Mouse (Mus musculus) heart, adult 11 months (tissue): ENCODE measurements around the gene Olfr1252.

Experiments
- DNase-seq: peaks from one replicate; pipeline ENCODE4 v3.0.0; 2022

Gene Olfr1252

DNA sequence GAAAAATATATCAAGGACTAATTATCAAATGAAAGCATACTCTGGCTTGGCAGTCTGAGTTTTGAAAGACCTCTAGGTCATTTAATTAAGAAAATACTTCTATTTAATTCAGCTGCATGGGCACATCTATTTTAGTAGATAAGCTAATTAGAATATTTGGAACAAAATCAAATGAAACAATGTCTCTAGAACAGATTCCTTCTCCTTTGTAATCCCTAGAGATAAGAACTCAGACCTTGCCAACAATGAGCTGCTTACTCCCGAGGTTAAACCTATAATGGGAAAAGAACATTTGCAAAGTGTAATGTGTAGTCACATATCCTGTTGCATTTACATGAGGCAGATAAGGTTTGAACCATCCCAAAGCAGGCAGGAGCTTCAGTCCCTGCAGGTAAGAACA, at the start of gene Olfr1252:
TSS of gene Olfr1252 (minus strand) at position 101 of the 400 bp plus-strand sequence.
- DNase-seq: no peak

DNA sequence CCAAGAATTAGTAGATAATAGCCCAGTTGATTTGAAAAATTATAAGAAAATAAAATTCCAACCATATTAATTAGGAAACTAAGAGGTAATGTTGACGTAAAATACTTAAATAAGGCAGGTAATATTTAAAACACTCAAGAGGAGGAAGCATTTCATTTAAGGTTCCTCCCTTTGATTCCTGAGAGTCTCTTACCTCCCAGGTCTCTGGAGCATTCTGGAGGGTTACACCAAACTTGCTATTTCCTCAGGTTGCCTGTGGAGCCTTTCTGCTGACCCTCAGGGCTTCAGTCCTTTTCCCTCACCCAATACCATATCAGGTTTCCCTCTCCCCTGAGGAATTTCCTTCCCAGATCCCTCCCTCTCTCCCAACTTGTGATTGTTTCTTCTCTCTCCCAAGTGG, 32.2 kb upstream of the Olfr1252 start, which contains the start of gene Olfr1253:
TSS of gene Olfr1253 (minus strand) at position 101 of the 400 bp plus-strand sequence.
- no peak for DNase-seq

DNA sequence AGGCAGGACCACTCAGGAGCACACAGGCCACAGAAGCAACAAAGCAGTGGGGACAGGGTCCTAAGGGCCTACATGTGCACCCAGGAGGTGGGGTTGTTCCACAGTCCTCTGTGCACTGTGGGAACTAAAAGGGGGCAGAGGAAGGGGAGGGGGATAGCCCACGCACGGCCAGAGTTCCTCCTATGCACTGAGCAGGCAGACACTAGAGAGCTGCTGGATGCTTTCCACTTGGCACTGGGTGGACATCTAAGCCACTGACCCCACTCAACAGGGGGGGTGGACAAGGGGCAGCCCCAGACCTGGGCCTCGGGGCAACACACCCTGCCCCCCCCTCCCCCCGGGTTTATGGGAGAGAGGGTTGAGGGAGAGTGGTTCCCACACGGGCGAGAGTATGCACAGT, 32.8 kb downstream of the Olfr1252 start:
- peak; percentile 80 for DNase-seq

DNA sequence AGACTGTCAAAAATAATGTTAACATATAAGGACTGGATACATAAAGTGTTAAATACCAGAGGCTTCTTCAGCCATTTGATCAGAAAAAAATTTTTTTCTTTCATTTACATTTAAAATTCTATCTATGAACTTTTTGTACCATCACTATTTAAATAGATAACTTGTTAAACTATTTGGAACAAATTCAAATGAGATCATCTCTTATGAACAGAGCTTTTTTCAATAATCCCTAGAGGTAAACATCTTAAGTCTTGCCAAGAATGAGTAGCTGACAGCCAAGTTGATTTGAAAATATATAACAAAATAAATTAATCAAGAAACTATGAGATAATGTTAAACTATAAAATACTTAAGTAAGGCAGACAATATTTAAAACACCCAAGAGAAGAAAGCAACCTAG, 53.0 kb downstream of the Olfr1252 start, which contains the start of gene Olfr1251:
TSS of gene Olfr1251 (minus strand) at position 101 of the 400 bp plus-strand sequence.
- no peak for DNase-seq
